Mouse (Mus musculus) ES-E14 (cell line): ENCODE results near the gene F9. TPM values are rescaled to one million over a fixed set of nuclear protein-coding genes. Genes with fewer than 3 reads are reported as not detected.

ENCODE experiments used
- DNase-seq: peaks from one replicate; pipeline ENCODE4 v3.0.0-alpha.2; 2013; ENCODE audit warnings: low read depth, low spot score
- H3K27ac ChIP-seq: 2 replicates; pipeline ENCODE4 v1.5.1; 2012; ENCODE audit warnings: low read depth, mild to moderate bottlenecking, low read length, moderate library complexity, mixed read lengths; ENCODE audit not compliant: poor library complexity, insufficient read depth, severe bottlenecking
- H3K36me3 ChIP-seq: 2 replicates; pipeline ENCODE4 v1.6.1; 2012; ENCODE audit warnings: mild to moderate bottlenecking, low read length, moderate library complexity, mixed read lengths; ENCODE audit not compliant: control insufficient read depth, poor library complexity, insufficient read depth, severe bottlenecking
- H3K4me1 ChIP-seq, 2 experiments: fragments of 150-350 bp in 1 of 2; sonication (generic) in 1 of 2; 2 replicates each; pipeline ENCODE4 v1.6.1; 2012; ENCODE audit warnings: low read length in 2 of 2, mild to moderate bottlenecking in 1 of 2, mixed read lengths in 1 of 2; ENCODE audit not compliant: control insufficient read depth in 2 of 2, insufficient read depth in 2 of 2, poor library complexity in 1 of 2
- H3K4me3 ChIP-seq, 2 experiments: fragments of 150-350 bp in 1 of 2; sonication (generic) in 1 of 2; 2 replicates each; pipeline ENCODE4 v1.5.1; 2012; ENCODE audit warnings: low read length in 2 of 2, low read depth in 1 of 2, mild to moderate bottlenecking in 1 of 2, mixed read lengths in 1 of 2; ENCODE audit not compliant: insufficient read depth in 1 of 2, poor library complexity in 1 of 2, severe bottlenecking in 1 of 2
- H3K9ac ChIP-seq: 2 replicates; pipeline ENCODE4 v1.6.1; 2012; ENCODE audit warnings: low read depth, mild to moderate bottlenecking, low read length, mixed read lengths; ENCODE audit not compliant: poor library complexity, insufficient read depth, severe bottlenecking
- H3K9me3 ChIP-seq: fragments of 150-350 bp; sonication (generic); 2 replicates; pipeline ENCODE4 v1.6.1; 2012; ENCODE audit warnings: low read depth, mild to moderate bottlenecking, low read length; ENCODE audit not compliant: control insufficient read depth, insufficient read depth
- CHD2 ChIP-seq: IDR thresholded peaks from 2 replicates; pipeline ENCODE4 v1.6.1; 2014; ENCODE audit warnings: mild to moderate bottlenecking, low read depth, low read length, inconsistent platforms
- HCFC1 ChIP-seq: IDR thresholded peaks from 2 replicates; pipeline ENCODE4 v1.6.1; 2012; ENCODE audit warnings: low read length, inconsistent platforms, borderline replicate concordance; ENCODE audit not compliant: insufficient read depth
- MAFK ChIP-seq: IDR thresholded peaks from 2 replicates; pipeline ENCODE4 v1.6.1; 2014; ENCODE audit warnings: mild to moderate bottlenecking, low read depth, low read length, inconsistent platforms; ENCODE audit not compliant: insufficient read depth
- ZC3H11A ChIP-seq: IDR thresholded peaks from 2 replicates; pipeline ENCODE4 v1.6.1; 2012; ENCODE audit warnings: low read depth, mild to moderate bottlenecking, inconsistent platforms, low read length, borderline replicate concordance
- ZNF384 ChIP-seq: IDR thresholded peaks from 2 replicates; pipeline ENCODE4 v1.6.1; 2012; ENCODE audit warnings: low read depth, low read length, inconsistent platforms
- in situ Hi-C, 2 experiments: fragments of 600-800 bp; cut with MboI; formaldehyde crosslinking; loops; one replicate each; pipeline ENCODE4 v1.15.1; 2025; ENCODE audit warnings: low sequenced_read_pairs in 2 of 2, inconsistent platforms in 1 of 2; ENCODE audit not compliant: unreplicated experiment in 2 of 2
- total RNA-seq: library from RNA; depleted of rRNA; stranded (reverse); fragments of 300-350 nt; gene quantifications from 2 replicates; pipeline ENCODE4 v1.2.3, GENCODE M21; 2012; rRNA removed

F9 gene
- total RNA-seq, 1 experiment = not detected

- Histone ChIP-seq H3K4me3 (no peak overlapping the region), H3K27ac (no peak overlapping the region), H3K36me3 (no peaks in the 10 kb centered on the region), H3K4me1 (no peaks in the 10 kb centered on the region), H3K9ac (no peak overlapping the region), H3K9me3 (no peaks in the 10 kb centered on the region)
- in situ Hi-C loops = no loop called here
- DNase-seq = no peak
- no peak for TF ChIP-seq HCFC1
- no peak for TF ChIP-seq MAFK
- TF ChIP-seq ZNF384 = no peak
- TF ChIP-seq CHD2 = no peak
- no peak for TF ChIP-seq ZC3H11A
Measured at GRCm38 (mm10) chrX:60055185-60055584, 55.9 kb downstream of the F9 start.

GRCm38 (mm10) chrX:60075359-60075758, 76.1 kb downstream of the F9 start:
- no peak overlapping the region for H3K4me3 ChIP-seq
- no peak overlapping the region for H3K9ac ChIP-seq
- H3K36me3 ChIP-seq = peaks cover 2% of the 10 kb centered on the region; the same call in 1 of the 2 replicates
- TF ChIP-seq HCFC1 = no peak
- TF ChIP-seq MAFK = no peak
- TF ChIP-seq ZNF384 = no peak
- TF ChIP-seq ZC3H11A = no peak
- no peak for TF ChIP-seq CHD2
- no peak for DNase-seq
- no peaks in the 10 kb centered on the region for H3K4me1 ChIP-seq
- H3K27ac ChIP-seq = no peak overlapping the region
- in situ Hi-C loops = no loop called here
- no peaks in the 10 kb centered on the region for H3K9me3 ChIP-seq

Other genes starting within 250 kb of the F9 start
- gene Mcf2, start 179.6 kb downstream of the F9 start, total RNA-seq = 16.3 and 24.5 TPM in 2 replicates